Mouse (Mus musculus) layer of hippocampus, adult 2 months (tissue): ENCODE results near the gene Col15a1. TPM values are rescaled to one million over a fixed set of nuclear protein-coding genes. Genes with fewer than 3 reads are reported as not detected.

Experiments
- DNase-seq, 2 experiments: peaks; one replicate each; pipeline ENCODE4 v3.0.0; 2022; ENCODE audit warnings: low spot score in 2 of 2
- H3K27ac ChIP-seq: fragments of 200-600 bp; 2 replicates; pipeline ENCODE4 v1.8.1; 2022
- H3K4me3 ChIP-seq: fragments of 200-600 bp; 2 replicates; pipeline ENCODE4 v1.8.1; 2022; ENCODE audit warnings: mild to moderate bottlenecking
- CTCF ChIP-seq: fragments of 200-600 bp; conservative IDR thresholded peaks from 2 replicates; pipeline ENCODE4 v1.8.1; 2022; ENCODE audit warnings: antibody characterized with exemption, mild to moderate bottlenecking, moderate library complexity
- long read RNA-seq, 2 experiments: library from polyadenylated mRNA; stranded (forward); transcript quantifications; one replicate each; pipeline ENCODE4 v2.0.0; 2021; ENCODE audit warnings: borderline mapping rate in 2 of 2
- total RNA-seq, 2 experiments: library from RNA; stranded (reverse); gene quantifications; 2 replicates each; pipeline ENCODE4 v1.2.3; 2021

Gene Col15a1
- 1 to 10 TPM; 6.8 to 7.0 TPM for total RNA-seq
- long read RNA-seq, experiment 1, result 0 reads
- long read RNA-seq, experiment 2, partial matches to known transcripts, result 0 of 1 reads
- long read RNA-seq, experiment 2, other reads (novel, unspliced or antisense), result 1 of 1 reads

GRCm38 (mm10) chr4:47207969-47208420 lies at the start of gene Col15a1:
Gene Col15a1 (plus strand): TSS chr4:47208161.
- Histone ChIP-seq H3K27ac (no peak within 1 kb of the TSS), H3K4me3 (peak within 1 kb of the TSS; percentile 56)
- no peak for TF ChIP-seq CTCF
- DNase-seq, result no peak

GRCm38 (mm10) chr4:47161103-47161755 lies 46.7 kb upstream of the Col15a1 start:
- no peak overlapping the region for H3K27ac ChIP-seq
- DNase-seq, result no peak
- H3K4me3 ChIP-seq, result no peak overlapping the region
- TF ChIP-seq CTCF, result no peak

- Histone ChIP-seq H3K27ac (no peak overlapping the region), H3K4me3 (no peak overlapping the region)
- TF ChIP-seq CTCF, result no peak
- DNase-seq, result no peak
Measured at GRCm38 (mm10) chr4:47161756-47162587, 46.0 kb upstream of the Col15a1 start.

GRCm38 (mm10) chr4:47172314-47172713 lies 35.6 kb upstream of the Col15a1 start:
- no peak for DNase-seq
- H3K27ac ChIP-seq, result no peak overlapping the region
- no peak for TF ChIP-seq CTCF
- H3K4me3 ChIP-seq, result no peak overlapping the region

- H3K4me3 ChIP-seq, result no peak overlapping the region
- TF ChIP-seq CTCF, result no peak
- DNase-seq, result no peak
- no peak overlapping the region for H3K27ac ChIP-seq
Measured at GRCm38 (mm10) chr4:47177101-47177500, 30.9 kb upstream of the Col15a1 start.

GRCm38 (mm10) chr4:47178261-47178961 lies 29.6 kb upstream of the Col15a1 start:
- Histone ChIP-seq H3K4me3 (no peak overlapping the region), H3K27ac (no peak overlapping the region)
- no peak for DNase-seq
- no peak for TF ChIP-seq CTCF

GRCm38 (mm10) chr4:47179535-47179934 lies 28.4 kb upstream of the Col15a1 start:
- H3K27ac ChIP-seq, result no peak overlapping the region
- no peak for TF ChIP-seq CTCF
- no peak for DNase-seq
- no peak overlapping the region for H3K4me3 ChIP-seq

GRCm38 (mm10) chr4:47184058-47184661 lies 23.8 kb upstream of the Col15a1 start:
- Histone ChIP-seq H3K4me3 (no peak overlapping the region), H3K27ac (no peak overlapping the region)
- DNase-seq, result no peak
- TF ChIP-seq CTCF, result no peak

- DNase-seq, result no peak
- TF ChIP-seq CTCF, result no peak
- H3K27ac ChIP-seq, result no peak overlapping the region
- no peak overlapping the region for H3K4me3 ChIP-seq
Measured at GRCm38 (mm10) chr4:47186514-47186913, 21.4 kb upstream of the Col15a1 start.

GRCm38 (mm10) chr4:47196173-47196572 lies 11.8 kb upstream of the Col15a1 start:
- no peak for TF ChIP-seq CTCF
- no peak overlapping the region for H3K4me3 ChIP-seq
- no peak for DNase-seq

GRCm38 (mm10) chr4:47203643-47204042 lies 4.3 kb upstream of the Col15a1 start:
- DNase-seq, result no peak
- no peak overlapping the region for H3K27ac ChIP-seq
- H3K4me3 ChIP-seq, result no peak overlapping the region
- TF ChIP-seq CTCF, result no peak

More at GRCm38 (mm10) chr4:47196173-47196572, 11.8 kb upstream of the Col15a1 start:
- H3K27ac ChIP-seq, result no peak overlapping the region

GRCm38 (mm10) chr4:47205846-47206245 lies 2.1 kb upstream of the Col15a1 start:
- no peak overlapping the region for H3K4me3 ChIP-seq
- no peak for DNase-seq
- H3K27ac ChIP-seq, result no peak overlapping the region
- no peak for TF ChIP-seq CTCF

- Histone ChIP-seq H3K4me3 (peak overlapping the region; percentile 56), H3K27ac (no peak overlapping the region)
- no peak for DNase-seq
- TF ChIP-seq CTCF, result 0 out of 2 replicates have a peak, but pooled peaks have one; percentile 6
Measured at GRCm38 (mm10) chr4:47208421-47208991, 545 bp downstream of the Col15a1 start.
